Mouse (Mus musculus) brown adipose tissue, adult 24 weeks (tissue): ENCODE results near the gene Sst. TPM values are rescaled to one million over a fixed set of nuclear protein-coding genes. Genes with fewer than 3 reads are reported as not detected.
"Not testable (repeated sequence)": the region's sequence is repeated elsewhere in the genome, so short reads cannot be mapped to it uniquely, and the experiment has no call there.

Experiments
- H3K27ac ChIP-seq: fragments of 200-500 bp; replicated peaks from 2 replicates; pipeline ENCODE4 v1.5.1; 2012; ENCODE audit warnings: low read depth, mild to moderate bottlenecking, low read length
- H3K4me1 ChIP-seq: fragments of 200-500 bp; 2 replicates; pipeline ENCODE4 v1.6.1; 2012; ENCODE audit warnings: low read length, mixed read lengths; ENCODE audit not compliant: control insufficient read depth, insufficient read depth, insufficient read length
- H3K4me3 ChIP-seq: fragments of 200-500 bp; 2 replicates; pipeline ENCODE4 v1.5.1; 2012; ENCODE audit warnings: low read depth, mild to moderate bottlenecking, low read length, moderate library complexity; ENCODE audit not compliant: insufficient read depth
- polyA plus RNA-seq: library from polyadenylated mRNA; stranded (reverse); fragments of >200 nt; gene quantifications from 2 replicates; pipeline ENCODE4 v1.2.4, GENCODE M21; 2012; ENCODE audit not compliant: missing spikeins, insufficient read depth, insufficient read length

The Sst gene
- not detected in 2 replicates for polyA plus RNA-seq

GRCm38 (mm10) chr16:23890636-23891035 lies at the start of gene Sst:
TSS of gene Sst (minus strand) at chr16:23890958.
- no peak within 1 kb of the TSS for H3K4me3 ChIP-seq
- H3K4me1 ChIP-seq: no peaks in the 10 kb centered on the region

GRCm38 (mm10) chr16:23934397-23934796 lies 43.6 kb upstream of the Sst start:
- H3K4me3 ChIP-seq: no peak overlapping the region
- H3K4me1 ChIP-seq: no peaks in the 10 kb centered on the region
- H3K27ac ChIP-seq: no peak overlapping the region

More at GRCm38 (mm10) chr16:23890636-23891035, at the start of gene Sst:
- no peak within 1 kb of the TSS for H3K27ac ChIP-seq

GRCm38 (mm10) chr16:23932294-23932693 lies 41.5 kb upstream of the Sst start, which contains the start of gene Rtp2:
TSS of gene Rtp2 (minus strand) at chr16:23932394.
- no peak within 1 kb of the TSS for H3K4me3 ChIP-seq
- no peaks in the 10 kb centered on the region for H3K4me1 ChIP-seq
- no peak within 1 kb of the TSS for H3K27ac ChIP-seq

- no peak overlapping the region for H3K4me3 ChIP-seq
- H3K4me1 ChIP-seq: no peaks in the 10 kb centered on the region
- no peak overlapping the region for H3K27ac ChIP-seq
Measured at GRCm38 (mm10) chr16:23931275-23931674, 40.5 kb upstream of the Sst start.

- no peaks in the 10 kb centered on the region for H3K4me1 ChIP-seq
- no peak overlapping the region for H3K27ac ChIP-seq
- H3K4me3 ChIP-seq: no peak overlapping the region
Measured at GRCm38 (mm10) chr16:23930426-23931073, 39.8 kb upstream of the Sst start.

- H3K4me3 ChIP-seq: no peak overlapping the region
- H3K4me1 ChIP-seq: no peaks in the 10 kb centered on the region
- no peak overlapping the region for H3K27ac ChIP-seq
Measured at GRCm38 (mm10) chr16:23927301-23928114, 36.8 kb upstream of the Sst start.

- Histone ChIP-seq H3K4me3 (no peak overlapping the region), H3K27ac (no peak overlapping the region), H3K4me1 (no peaks in the 10 kb centered on the region)
Measured at GRCm38 (mm10) chr16:23922906-23923305, 32.1 kb upstream of the Sst start.

- H3K4me3 ChIP-seq: no peak overlapping the region
- no peak overlapping the region for H3K27ac ChIP-seq
- no peaks in the 10 kb centered on the region for H3K4me1 ChIP-seq
Measured at GRCm38 (mm10) chr16:23921697-23922096, 30.9 kb upstream of the Sst start.

GRCm38 (mm10) chr16:23919418-23919817 lies 28.7 kb upstream of the Sst start:
- Histone ChIP-seq H3K4me1 (no peaks in the 10 kb centered on the region), H3K27ac (no peak overlapping the region), H3K4me3 (no peak overlapping the region)

GRCm38 (mm10) chr16:23913401-23913800 lies 22.6 kb upstream of the Sst start:
- Histone ChIP-seq H3K27ac (no peak overlapping the region), H3K4me1 (no peaks in the 10 kb centered on the region), H3K4me3 (no peak overlapping the region)

- no peak overlapping the region for H3K4me3 ChIP-seq
- H3K27ac ChIP-seq: no peak overlapping the region
- H3K4me1 ChIP-seq: no peaks in the 10 kb centered on the region
Measured at GRCm38 (mm10) chr16:23912741-23913140, 22.0 kb upstream of the Sst start.

- not testable (repeated sequence) for H3K4me3 ChIP-seq, H3K4me1 ChIP-seq, H3K27ac ChIP-seq
Measured at GRCm38 (mm10) chr16:23909015-23909354, 18.2 kb upstream of the Sst start.

- H3K4me3 ChIP-seq, H3K27ac ChIP-seq, H3K4me1 ChIP-seq: not testable (repeated sequence)
Measured at GRCm38 (mm10) chr16:23908076-23909014, 17.6 kb upstream of the Sst start.

- H3K4me1 ChIP-seq, H3K4me3 ChIP-seq, H3K27ac ChIP-seq: not testable (repeated sequence)
Measured at GRCm38 (mm10) chr16:23906586-23906985, 15.8 kb upstream of the Sst start.

- Histone ChIP-seq H3K4me1 (no peaks in the 10 kb centered on the region), H3K27ac (no peak overlapping the region), H3K4me3 (no peak overlapping the region)
Measured at GRCm38 (mm10) chr16:23901411-23901810, 10.7 kb upstream of the Sst start.
